Mouse (Mus musculus) liver, embryonic 15.5 days (tissue): ENCODE data around the gene Tmem200a. TPM values are rescaled to one million over a fixed set of nuclear protein-coding genes. Genes with fewer than 3 reads are reported as not detected.
"Not testable (repeated sequence)": the region's sequence is repeated elsewhere in the genome, so short reads cannot be mapped to it uniquely, and the experiment has no call there.

Experiments
- ATAC-seq: fragments of 200-750 bp; cut with Nextera tagmentation; 2 replicates; pipeline ENCODE4 v1.8.0; 2017; ENCODE audit warnings: moderate number of reproducible peaks, mild to moderate bottlenecking, moderate library complexity; ENCODE audit not compliant: insufficient read depth
- H3K27ac ChIP-seq: fragments of 300-500 bp; sonication (generic); replicated peaks from 2 replicates; pipeline ENCODE4 v1.5.1; 2015; ENCODE audit warnings: mild to moderate bottlenecking, inconsistent platforms
- H3K27me3 ChIP-seq: fragments of 300-500 bp; sonication (generic); 2 replicates; pipeline ENCODE4 v1.6.1; 2015; ENCODE audit warnings: mild to moderate bottlenecking, inconsistent platforms
- H3K36me3 ChIP-seq: fragments of 300-500 bp; sonication (generic); replicated peaks from 2 replicates; pipeline ENCODE4 v1.6.1; 2015; ENCODE audit warnings: moderate library complexity, mild to moderate bottlenecking, inconsistent platforms
- H3K4me1 ChIP-seq: fragments of 300-500 bp; sonication (generic); replicated peaks from 2 replicates; pipeline ENCODE4 v1.6.1; 2015; ENCODE audit warnings: inconsistent platforms
- H3K4me2 ChIP-seq: fragments of 300-500 bp; sonication (generic); 2 replicates; pipeline ENCODE4 v1.6.1; 2015; ENCODE audit warnings: moderate library complexity, mild to moderate bottlenecking, inconsistent platforms
- H3K4me3 ChIP-seq: fragments of 300-500 bp; sonication (generic); replicated peaks from 2 replicates; pipeline ENCODE4 v1.5.1; 2015; ENCODE audit warnings: mild to moderate bottlenecking, inconsistent platforms
- H3K9ac ChIP-seq: fragments of 300-500 bp; sonication (generic); 2 replicates; pipeline ENCODE4 v1.6.1; 2015; ENCODE audit warnings: moderate library complexity, mild to moderate bottlenecking, inconsistent platforms
- H3K9me3 ChIP-seq: fragments of 300-500 bp; sonication (generic); replicated peaks from 2 replicates; pipeline ENCODE4 v1.6.1; 2016; ENCODE audit warnings: inconsistent platforms
- WGBS: fragments of 180-500 bp; shearing (Covaris S2); methylation state at CpG from one replicate; pipeline ENCODE4 v1.1.7; 2015; ENCODE audit warnings: mixed read lengths; ENCODE audit not compliant: insufficient replicate concordance; 5-methylcytosine and 5-hydroxymethylcytosine counted together
- polyA plus RNA-seq: library from polyadenylated mRNA; unstranded; fragments of >200 nt; fragmentation: Nextera tagmentation; extraction: Ambion mirVana; gene quantifications from 2 replicates; pipeline ENCODE4 v1.2.1, GENCODE M21; 2015

Tmem200a gene
- polyA plus RNA-seq, 1 experiment from 2014 or later = 0.13 TPM

GRCm38 (mm10) chr10:25927553-25928447, 151.1 kb downstream of the Tmem200a start:
- no peaks in the 10 kb centered on the region for H3K36me3 ChIP-seq
- ATAC-seq = no peak
- no peak overlapping the region for H3K27ac ChIP-seq
- H3K9me3 ChIP-seq = no peaks in the 10 kb centered on the region
- 44% methylated on average over 11 of the region's 11 CpGs for WGBS
- no peak overlapping the region for H3K4me2 ChIP-seq
- 0 out of 2 replicates have a peak, but pooled peaks cover 3% of the 10 kb centered on the region for H3K4me1 ChIP-seq
- no peak overlapping the region for H3K9ac ChIP-seq
- H3K4me3 ChIP-seq = no peak overlapping the region
- H3K27me3 ChIP-seq = no peaks in the 10 kb centered on the region

GRCm38 (mm10) chr10:25920640-25921278, 158.1 kb downstream of the Tmem200a start:
- Histone ChIP-seq H3K4me1 (no peaks in the 10 kb centered on the region), H3K9ac (no peak overlapping the region), H3K27me3 (no peaks in the 10 kb centered on the region), H3K4me3 (no peak overlapping the region), H3K36me3 (no peaks in the 10 kb centered on the region), H3K27ac (no peak overlapping the region), H3K4me2 (no peak overlapping the region), H3K9me3 (no peaks in the 10 kb centered on the region)
- ATAC-seq = no peak
- 45% methylated on average over 4 of the region's 4 CpGs for WGBS

GRCm38 (mm10) chr10:25918103-25918502, 160.7 kb downstream of the Tmem200a start:
- H3K4me3 ChIP-seq = no peak overlapping the region
- no peak overlapping the region for H3K9ac ChIP-seq
- H3K4me1 ChIP-seq = no peaks in the 10 kb centered on the region
- no peaks in the 10 kb centered on the region for H3K36me3 ChIP-seq
- no peak overlapping the region for H3K27ac ChIP-seq
- H3K27me3 ChIP-seq = no peaks in the 10 kb centered on the region
- no peak overlapping the region for H3K4me2 ChIP-seq
- no peaks in the 10 kb centered on the region for H3K9me3 ChIP-seq
- WGBS = 34% methylated on average over 2 of the region's 2 CpGs
- no peak for ATAC-seq

- ATAC-seq = no peak
- no peak overlapping the region for H3K27ac ChIP-seq
- 58% methylated on average over 6 of the region's 6 CpGs for whole genome bisulfite sequencing
- H3K9me3 ChIP-seq = no peaks in the 10 kb centered on the region
- H3K4me3 ChIP-seq = no peak overlapping the region
- no peaks in the 10 kb centered on the region for H3K27me3 ChIP-seq
- no peak overlapping the region for H3K9ac ChIP-seq
- no peaks in the 10 kb centered on the region for H3K4me1 ChIP-seq
- H3K4me2 ChIP-seq = no peak overlapping the region
- no peaks in the 10 kb centered on the region for H3K36me3 ChIP-seq
Observed at GRCm38 (mm10) chr10:25910270-25910669, 168.6 kb downstream of the Tmem200a start.

- ATAC-seq = no peak
- H3K4me1 ChIP-seq = no peaks in the 10 kb centered on the region
- no peak overlapping the region for H3K9ac ChIP-seq
- no peak overlapping the region for H3K4me3 ChIP-seq
- H3K4me2 ChIP-seq = no peak overlapping the region
- H3K27me3 ChIP-seq = no peaks in the 10 kb centered on the region
- 45% methylated on average over 10 of the region's 10 CpGs for WGBS
- H3K36me3 ChIP-seq = no peaks in the 10 kb centered on the region
- no peak overlapping the region for H3K27ac ChIP-seq
- H3K9me3 ChIP-seq = no peaks in the 10 kb centered on the region
Observed at GRCm38 (mm10) chr10:25908027-25909012, 170.5 kb downstream of the Tmem200a start.

- not testable (repeated sequence) for H3K9ac ChIP-seq, H3K9me3 ChIP-seq
Observed at GRCm38 (mm10) chr10:25894126-25894525, 184.7 kb downstream of the Tmem200a start.

GRCm38 (mm10) chr10:25887225-25887624, 191.6 kb downstream of the Tmem200a start:
- Histone ChIP-seq H3K27me3 (no peaks in the 10 kb centered on the region), H3K36me3 (no peaks in the 10 kb centered on the region), H3K4me1 (no peaks in the 10 kb centered on the region), H3K9ac (no peak overlapping the region), H3K9me3 (no peaks in the 10 kb centered on the region), H3K27ac (no peak overlapping the region), H3K4me2 (no peak overlapping the region), H3K4me3 (no peak overlapping the region)
- WGBS = 37% methylated on average over 6 of the region's 6 CpGs
- ATAC-seq = no peak

More at GRCm38 (mm10) chr10:25894126-25894525, 184.7 kb downstream of the Tmem200a start:
- not testable (repeated sequence) for H3K27ac ChIP-seq, ATAC-seq, H3K4me2 ChIP-seq, H3K36me3 ChIP-seq, H3K27me3 ChIP-seq, H3K4me3 ChIP-seq, H3K4me1 ChIP-seq
- WGBS = 65% methylated on average over 5 of the region's 5 CpGs

- Histone ChIP-seq H3K36me3 (no peaks in the 10 kb centered on the region), H3K9me3 (no peaks in the 10 kb centered on the region), H3K4me2 (no peak overlapping the region), H3K27me3 (no peaks in the 10 kb centered on the region), H3K4me3 (no peak overlapping the region), H3K27ac (no peak overlapping the region), H3K4me1 (no peaks in the 10 kb centered on the region), H3K9ac (no peak overlapping the region)
- 55% methylated on average over 2 of the region's 2 CpGs for WGBS
- no peak for ATAC-seq
Observed at GRCm38 (mm10) chr10:25884512-25884911, 194.3 kb downstream of the Tmem200a start.

- ATAC-seq = no peak
- no peaks in the 10 kb centered on the region for H3K36me3 ChIP-seq
- no peaks in the 10 kb centered on the region for H3K4me1 ChIP-seq
- H3K27me3 ChIP-seq = no peaks in the 10 kb centered on the region
- H3K4me2 ChIP-seq = no peak overlapping the region
- H3K4me3 ChIP-seq = no peak overlapping the region
- H3K9ac ChIP-seq = no peak overlapping the region
- WGBS = 72% methylated on average over 2 of the region's 2 CpGs
- H3K27ac ChIP-seq = no peak overlapping the region
- no peaks in the 10 kb centered on the region for H3K9me3 ChIP-seq
Observed at GRCm38 (mm10) chr10:25877731-25878130, 201.1 kb downstream of the Tmem200a start.

- Histone ChIP-seq H3K4me3 (no peak overlapping the region), H3K9ac (no peak overlapping the region), H3K27me3 (no peaks in the 10 kb centered on the region), H3K36me3 (no peaks in the 10 kb centered on the region), H3K9me3 (no peaks in the 10 kb centered on the region), H3K4me1 (no peaks in the 10 kb centered on the region), H3K27ac (no peak overlapping the region), H3K4me2 (no peak overlapping the region)
- WGBS = 64% methylated on average over 3 of the region's 3 CpGs
- no peak for ATAC-seq
Observed at GRCm38 (mm10) chr10:25876809-25877208, 202.0 kb downstream of the Tmem200a start.
